Comparison of ENCODE assay signal across 10 mouse cellular contexts in genomic region chr2:130576564-130576963, GRCm38 (mm10). TPM values are rescaled to one million over a fixed set of nuclear protein-coding genes. Genes with fewer than 3 reads are reported as not detected.
DNase-seq lines count a peak whose midpoint lies in the region; ATAC-seq and TF ChIP-seq lines count a peak whose summit lies in the region.
"Not testable (repeated sequence)": the region's sequence is repeated elsewhere in the genome, so short reads cannot be mapped to it uniquely, and the experiment has no call there.
"Had no signal": no experiment of that assay in that cellular context is flagged by ENCODE, and none has a peak within 500 bp of the region (broad histone marks: within the 10 kb centered on the region; RNA-seq: fewer than 3 reads in every experiment).

No protein-coding gene starts in this region.

- intact Hi-C loops in gastrocnemius, adult 2 months (cut with DNase I) = not testable (repeated sequence)

- not testable (repeated sequence) for TF ChIP-seq EP300 in liver, embryonic 14.5 days (IDR thresholded peaks at IDR 0.05; ENCODE audit: low read depth)

- DNase-seq in adrenal gland, postnatal 10 days = peak; percentile 36
- DNase-seq in embryo, embryonic 9.5 days (ENCODE audit: extremely low spot score) = peak; percentile 34
- DNase-seq in gastrocnemius, adult 2 months = peak; percentile 46
- DNase-seq in kidney, postnatal 10 days = peak; percentile 46
- not testable (repeated sequence) for DNase-seq in liver, embryonic 14.5 days (ENCODE audit: low read depth in 3 of 3, low spot score in 3 of 3)

- not testable (repeated sequence) for H3K27ac ChIP-seq in gastrocnemius, adult 2 months; hindbrain, embryonic 13.5 days; liver, embryonic 14.5 days; midbrain, embryonic 15.5 days; stomach, embryonic 16.5 days (ENCODE audit: low read length)

- H3K9me3 ChIP-seq in hindbrain, embryonic 13.5 days; liver, embryonic 14.5 days (ENCODE audit: control insufficient read depth, low read length); midbrain, embryonic 15.5 days; stomach, embryonic 16.5 days (replicated peaks; ENCODE audit: control insufficient read depth, low read length): not testable (repeated sequence)

- peaks cover 80% of the 10 kb centered on the region for H3K27me3 ChIP-seq in hindbrain, embryonic 13.5 days
- H3K27me3 ChIP-seq in liver, embryonic 14.5 days (ENCODE audit: control insufficient read depth, insufficient read depth, low read length) = peaks cover 66% of the 10 kb centered on the region
- H3K27me3 ChIP-seq in midbrain, embryonic 15.5 days (replicated peaks) = peaks cover 74% of the 10 kb centered on the region
- peaks cover 59% of the 10 kb centered on the region for H3K27me3 ChIP-seq in stomach, embryonic 16.5 days (ENCODE audit: control insufficient read depth, insufficient read depth, low read length)

- not testable (repeated sequence) for TF ChIP-seq CTCF in gastrocnemius, adult 2 months (IDR thresholded peaks at IDR 0.05); liver, embryonic 14.5 days (IDR thresholded peaks at IDR 0.05; ENCODE audit: low read depth)

- H3K4me3 ChIP-seq in gastrocnemius, adult 2 months = peak overlapping the region; percentile 62
- peak overlapping the region; percentile 35 for H3K4me3 ChIP-seq in hindbrain, embryonic 13.5 days
- 0 out of 4 replicates have a peak overlapping the region, but pooled peaks of 1 of the 2 experiments have one; percentile 18 for H3K4me3 ChIP-seq in liver, embryonic 14.5 days (ENCODE audit: insufficient read depth in 1 of 2, low read depth in 2 of 2, low read length in 2 of 2)
- peak overlapping the region; percentile 26 for H3K4me3 ChIP-seq in midbrain, embryonic 15.5 days
- peak overlapping the region; percentile 30 for H3K4me3 ChIP-seq in stomach, embryonic 16.5 days (replicated peaks; ENCODE audit: low read length)

- H3K9ac ChIP-seq in hindbrain, embryonic 13.5 days = peak overlapping the region; percentile 60; the same call in 1 of the 2 replicates
- H3K9ac ChIP-seq in liver, embryonic 14.5 days (replicated peaks) = not testable (repeated sequence)
- H3K9ac ChIP-seq in midbrain, embryonic 15.5 days = 0 out of 2 replicates have a peak overlapping the region, but pooled peaks have one; percentile 16
- peak overlapping the region; percentile 50; the same call in 1 of the 2 replicates for H3K9ac ChIP-seq in stomach, embryonic 16.5 days (ENCODE audit: low read length)

- H3K4me2 ChIP-seq in hindbrain, embryonic 13.5 days = peak overlapping the region; percentile 52
- peak overlapping the region; percentile 29 for H3K4me2 ChIP-seq in liver, embryonic 14.5 days (ENCODE audit: low read depth)
- H3K4me2 ChIP-seq in midbrain, embryonic 15.5 days = peak overlapping the region; percentile 50
- peak overlapping the region; percentile 50 for H3K4me2 ChIP-seq in stomach, embryonic 16.5 days (ENCODE audit: low read depth, low read length)

- peaks cover 32% of the 10 kb centered on the region for H3K4me1 ChIP-seq in hindbrain, embryonic 13.5 days (replicated peaks)
- H3K4me1 ChIP-seq in liver, embryonic 14.5 days (replicated peaks; ENCODE audit: control insufficient read depth in 2 of 2, insufficient read depth in 2 of 2, low read length in 1 of 2); stomach, embryonic 16.5 days (ENCODE audit: control insufficient read depth, insufficient read depth, low read length): not testable (repeated sequence)
- peaks cover 17% of the 10 kb centered on the region; the same call in 1 of the 2 replicates for H3K4me1 ChIP-seq in midbrain, embryonic 15.5 days

- not testable (repeated sequence) for ATAC-seq in hindbrain, embryonic 13.5 days (ENCODE audit: low FRiP score); liver, embryonic 14.5 days (ENCODE audit: insufficient read depth); midbrain, embryonic 15.5 days (replicated peaks); stomach, embryonic 16.5 days (ENCODE audit: insufficient read depth, low FRiP score)

- WGBS in hindbrain, embryonic 13.5 days = 1% methylated on average over 31 of the region's 32 CpGs
- 6% methylated on average over 30 of the region's 32 CpGs for WGBS in liver, embryonic 14.5 days (ENCODE audit: insufficient replicate concordance)
- under 1% methylated on average over 32 of the region's 32 CpGs for WGBS in midbrain, embryonic 15.5 days
- WGBS in stomach, embryonic 16.5 days = 2% methylated on average over 28 of the region's 32 CpGs

- H3K36me3 ChIP-seq in hindbrain, embryonic 13.5 days; liver, embryonic 14.5 days (replicated peaks; ENCODE audit: control insufficient read depth, insufficient read depth, low read depth); midbrain, embryonic 15.5 days (replicated peaks); stomach, embryonic 16.5 days (ENCODE audit: control insufficient read depth, insufficient read depth, low read length): not testable (repeated sequence)

RNA-seq across cellular contexts. Expression of gene Oxt, which starts 0.6 kb away (rescaled TPM):
- not detected for total RNA-seq in adrenal gland, postnatal 10 days (2021)
- not detected for total RNA-seq in gastrocnemius, adult 2 months (2021)
- not detected in 2 replicates for polyA plus RNA-seq in hindbrain, embryonic 13.5 days (2015; fragmentation: Nextera tagmentation; extraction: Ambion mirVana)
- not detected in 2 replicates for polyA plus RNA-seq in liver, embryonic 14.5 days (2012; rRNA removed)
- polyA plus RNA-seq in liver, embryonic 14.5 days (2014; fragmentation: Nextera tagmentation; extraction: Ambion mirVana) = not detected in 2 replicates
- polyA plus RNA-seq in midbrain, embryonic 15.5 days (2015; fragmentation: Nextera tagmentation; extraction: Ambion mirVana) = 0.38 and 0.86 TPM in 2 replicates
- polyA plus RNA-seq in stomach, embryonic 16.5 days (2015; fragmentation: Nextera tagmentation; extraction: Ambion mirVana) = not detected in 2 replicates
- total RNA-seq: gastrocnemius, postnatal 10 days; layer of hippocampus, postnatal 25 days had no signal

RNA-seq across cellular contexts. Expression of gene Avp, which starts 5.8 kb away (rescaled TPM):
- total RNA-seq in adrenal gland, postnatal 10 days (2021) = not detected
- not detected for total RNA-seq in gastrocnemius, adult 2 months (2021)
- polyA plus RNA-seq in hindbrain, embryonic 13.5 days (2015; fragmentation: Nextera tagmentation; extraction: Ambion mirVana) = not detected in 2 replicates
- not detected in 2 replicates for polyA plus RNA-seq in liver, embryonic 14.5 days (2012; rRNA removed)
- not detected in 2 replicates for polyA plus RNA-seq in liver, embryonic 14.5 days (2014; fragmentation: Nextera tagmentation; extraction: Ambion mirVana)
- 54.5 and 81.6 TPM in 2 replicates for polyA plus RNA-seq in midbrain, embryonic 15.5 days (2015; fragmentation: Nextera tagmentation; extraction: Ambion mirVana)
- not detected in 2 replicates for polyA plus RNA-seq in stomach, embryonic 16.5 days (2015; fragmentation: Nextera tagmentation; extraction: Ambion mirVana)

RNA-seq across cellular contexts. Expression of gene Mrps26, which starts 13.0 kb away (rescaled TPM):
- 10 to 100 TPM; 69.8 to 74.0 TPM for total RNA-seq in adrenal gland, postnatal 10 days (2021)
- 10 to 100 TPM; 44.7 to 53.9 TPM for total RNA-seq in gastrocnemius, adult 2 months (2021)
- polyA plus RNA-seq in hindbrain, embryonic 13.5 days (2015; fragmentation: Nextera tagmentation; extraction: Ambion mirVana) = 83.9 and 88.8 TPM in 2 replicates
- polyA plus RNA-seq in liver, embryonic 14.5 days (2012; rRNA removed) = 22.9 and 24.8 TPM in 2 replicates
- polyA plus RNA-seq in liver, embryonic 14.5 days (2014; fragmentation: Nextera tagmentation; extraction: Ambion mirVana) = 48.3 and 48.4 TPM in 2 replicates
- 97.0 and 105 TPM in 2 replicates for polyA plus RNA-seq in midbrain, embryonic 15.5 days (2015; fragmentation: Nextera tagmentation; extraction: Ambion mirVana)
- 69.6 and 82.3 TPM in 2 replicates for polyA plus RNA-seq in stomach, embryonic 16.5 days (2015; fragmentation: Nextera tagmentation; extraction: Ambion mirVana)

RNA-seq across cellular contexts. Expression of gene Fastkd5, which starts 53.3 kb away (rescaled TPM):
- total RNA-seq in adrenal gland, postnatal 10 days (2021) = 10 to 100 TPM; 12.0 to 12.6 TPM
- 1 to 10 TPM; 6.0 to 7.5 TPM for total RNA-seq in gastrocnemius, adult 2 months (2021)
- 11.7 and 12.9 TPM in 2 replicates for polyA plus RNA-seq in hindbrain, embryonic 13.5 days (2015; fragmentation: Nextera tagmentation; extraction: Ambion mirVana)
- 2.8 and 3.6 TPM in 2 replicates for polyA plus RNA-seq in liver, embryonic 14.5 days (2012; rRNA removed)
- 11.1 and 11.9 TPM in 2 replicates for polyA plus RNA-seq in liver, embryonic 14.5 days (2014; fragmentation: Nextera tagmentation; extraction: Ambion mirVana)
- polyA plus RNA-seq in midbrain, embryonic 15.5 days (2015; fragmentation: Nextera tagmentation; extraction: Ambion mirVana) = 10.9 and 11.2 TPM in 2 replicates
- 14.7 and 16.0 TPM in 2 replicates for polyA plus RNA-seq in stomach, embryonic 16.5 days (2015; fragmentation: Nextera tagmentation; extraction: Ambion mirVana)

RNA-seq across cellular contexts. Expression of gene Ubox5, which starts 53.3 kb away (rescaled TPM):
- 1 to 10 TPM; 5.5 to 5.6 TPM for total RNA-seq in adrenal gland, postnatal 10 days (2021)
- total RNA-seq in gastrocnemius, adult 2 months (2021) = 1 to 10 TPM; 4.9 to 5.0 TPM
- 11.5 and 11.8 TPM in 2 replicates for polyA plus RNA-seq in hindbrain, embryonic 13.5 days (2015; fragmentation: Nextera tagmentation; extraction: Ambion mirVana)
- polyA plus RNA-seq in liver, embryonic 14.5 days (2012; rRNA removed) = 3.3 and 3.4 TPM in 2 replicates
- polyA plus RNA-seq in liver, embryonic 14.5 days (2014; fragmentation: Nextera tagmentation; extraction: Ambion mirVana) = 5.4 and 6.3 TPM in 2 replicates
- polyA plus RNA-seq in midbrain, embryonic 15.5 days (2015; fragmentation: Nextera tagmentation; extraction: Ambion mirVana) = 10.0 and 11.6 TPM in 2 replicates
- 9.6 and 10.7 TPM in 2 replicates for polyA plus RNA-seq in stomach, embryonic 16.5 days (2015; fragmentation: Nextera tagmentation; extraction: Ambion mirVana)

Comparison
In these comparisons a context has a peak if more than half of its experiments do, and no peak if none do; other contexts are left out.
1. RNA of gene Avp, which starts 5.8 kb away (polyA plus RNA-seq): 54.5 to 81.6 TPM in midbrain, embryonic 15.5 days; not detected in hindbrain, embryonic 13.5 days, not detected in stomach, embryonic 16.5 days and not detected in liver, embryonic 14.5 days; every median in the first group is over 10 times any median in the second.
2. Peak in every context shown above with its lines, with median percentiles within 50 percentile points of each other: H3K4me2 ChIP-seq.